Mouse (Mus musculus) thymus, postnatal 0 days (tissue): ENCODE results near the gene Larp7. TPM values are rescaled to one million over a fixed set of nuclear protein-coding genes. Genes with fewer than 3 reads are reported as not detected.
A peak's percentile ranks its signal among the peaks of the same experiment; 100 is the strongest.

Experiments used
- DNase-seq: peaks from one replicate; pipeline ENCODE4 v3.0.0-alpha.2; 2015; ENCODE audit warnings: low spot score
- microRNA counts: library from miRNA; unstranded; fragments of <30 nt; microRNA quantifications from one replicate; lab custom pipeline; 2015
- microRNA-seq: library from miRNA; unstranded; fragments of <30 nt; microRNA quantifications from one replicate; pipeline ENCODE4, GENCODE M21; 2016; ENCODE audit warnings: borderline number of aligned reads
- polyA plus RNA-seq: library from polyadenylated mRNA; unstranded; fragments of >200 nt; fragmentation: Nextera tagmentation; extraction: Ambion mirVana; gene quantifications from 2 replicates; pipeline ENCODE4 v1.2.1, GENCODE M21; 2015

Gene Larp7
- polyA plus RNA-seq, 1 experiment from 2014 or later = 58.7 TPM

GRCm38 (mm10) chr3:127512794-127513335 lies 40.3 kb downstream of the Larp7 start:
- no peak for DNase-seq

DNA sequence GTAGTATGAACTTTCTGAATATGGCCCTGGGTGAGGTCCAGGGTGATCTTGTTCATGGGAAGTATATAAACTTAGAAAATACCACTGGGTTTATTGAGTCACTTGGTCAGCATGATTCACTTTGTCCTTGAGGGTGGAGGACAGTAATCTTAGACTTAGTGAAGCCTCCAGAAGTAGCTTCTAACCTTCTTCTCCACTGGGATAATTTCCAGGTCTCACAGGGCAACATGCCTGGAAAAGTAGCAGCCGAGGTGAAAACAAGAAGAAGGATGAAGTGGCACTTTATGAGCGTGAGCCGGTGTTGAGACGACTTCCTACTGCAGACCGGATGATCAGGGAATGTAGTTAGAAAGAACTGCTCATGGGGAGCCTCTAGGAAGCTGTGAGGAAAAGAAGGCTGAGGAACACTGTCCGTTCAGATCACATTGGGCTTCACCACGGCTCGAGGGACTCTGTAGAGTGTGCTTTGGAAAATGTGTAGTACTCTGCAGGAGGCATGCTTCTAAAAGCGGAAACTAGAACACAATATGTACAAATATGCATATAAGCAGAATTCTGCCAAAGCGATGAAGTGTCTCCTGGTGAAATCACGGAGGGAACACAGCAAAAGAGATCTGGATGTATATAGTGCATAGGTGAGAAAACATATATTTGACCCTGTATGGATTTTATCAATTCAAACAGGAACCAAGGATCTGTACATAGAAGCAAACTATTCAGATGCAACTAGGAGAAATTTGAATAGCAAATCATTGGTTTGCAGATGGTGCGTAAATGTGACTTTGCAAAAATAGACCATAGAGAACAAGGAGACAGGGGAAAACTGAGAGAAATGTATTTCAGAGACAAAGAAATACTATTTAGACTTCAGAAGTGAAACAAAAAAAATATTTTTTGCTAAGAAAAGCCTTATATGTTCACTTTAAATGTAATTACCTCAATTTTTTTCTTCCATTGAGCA lies 41.1 kb downstream of the Larp7 start:
- DNase-seq = no peak

DNA sequence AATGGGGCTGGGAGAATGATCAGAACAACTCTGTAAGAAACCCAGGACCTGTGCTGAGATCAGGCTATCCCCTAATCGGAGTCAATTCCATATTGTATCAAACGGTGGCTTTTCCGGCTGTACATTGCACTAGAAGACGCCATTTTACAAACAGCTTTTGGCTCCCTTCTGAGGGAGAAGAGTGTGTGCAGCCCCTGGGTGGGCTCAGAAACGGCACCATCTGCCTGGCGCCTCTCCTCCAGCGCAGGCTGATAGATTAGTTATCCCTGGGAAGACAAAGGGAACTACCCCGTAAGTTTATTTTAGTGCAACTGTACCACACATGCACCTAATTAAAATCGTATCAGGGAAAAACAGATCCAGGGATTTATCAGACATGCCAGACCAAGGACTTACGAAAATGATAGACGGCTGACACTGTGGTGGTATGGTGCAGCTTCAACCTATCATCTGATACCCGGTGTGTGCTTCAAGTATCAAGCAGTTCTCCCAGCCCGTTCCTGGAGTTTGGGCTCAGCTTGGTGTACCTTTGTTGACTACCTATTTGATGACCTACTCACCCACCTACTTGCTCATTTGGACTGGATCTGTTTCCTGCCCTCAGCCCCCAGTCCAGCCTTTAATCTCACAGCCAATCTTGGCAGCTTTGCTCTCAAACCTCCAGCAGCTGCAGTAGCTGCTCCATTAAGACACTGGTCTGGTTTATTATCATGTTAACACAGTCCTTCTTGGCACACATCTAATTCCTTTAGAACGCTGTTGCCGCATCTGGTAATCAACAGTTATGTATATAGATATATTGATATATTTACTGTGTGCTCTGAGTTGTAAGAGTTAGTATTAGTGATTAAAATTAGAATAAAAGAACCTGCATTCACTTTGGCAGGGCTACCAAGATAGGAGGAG lies 45.0 kb downstream of the Larp7 start:
- no peak for DNase-seq

GRCm38 (mm10) chr3:127498742-127499400 lies 54.3 kb downstream of the Larp7 start, which contains the start of gene Ank2:
TSS of gene Ank2 (minus strand) at chr3:127499350.
- DNase-seq = no peak

GRCm38 (mm10) chr3:127498197-127498741 lies 54.9 kb downstream of the Larp7 start:
- DNase-seq = no peak

GRCm38 (mm10) chr3:127492663-127493062 lies 60.5 kb downstream of the Larp7 start:
- no peak for DNase-seq

- no peak for DNase-seq
These were observed 65.8 kb downstream of the Larp7 start for GRCm38 (mm10) chr3:127487302-127487701.

MicroRNA genes within 50 kb of the gene (microRNA counts, 519-probe panel; counts per million panel counts)
- 473 counts per million, percentile 71 among the panel's probes with 10 or more counts for microRNA mmu-miR-302a (lab: Ali Mortazavi, UCI)
- microRNA mmu-miR-302b (lab: Ali Mortazavi, UCI) = 473 counts per million, percentile 71 among the panel's probes with 10 or more counts
- microRNA mmu-miR-302c (lab: Ali Mortazavi, UCI) = 473 counts per million, percentile 71 among the panel's probes with 10 or more counts
- 473 counts per million, percentile 71 among the panel's probes with 10 or more counts for microRNA mmu-miR-302d (lab: Ali Mortazavi, UCI)
- 473 counts per million, percentile 71 among the panel's probes with 10 or more counts for microRNA mmu-miR-367 (lab: Ali Mortazavi, UCI)

Small RNA genes within 50 kb of the gene (microRNA-seq; reads per million reads assigned to microRNA genes)
- gene Mir302a (5.4 reads per million, percentile 7 among the genes with 10 or more reads in this experiment), gene Mir302b (4.2 reads per million, percentile 3 among the genes with 10 or more reads in this experiment), gene Mir302c (1.2 reads per million), gene Mir302d (8.7 reads per million, percentile 15 among the genes with 10 or more reads in this experiment), gene Mir367 (not detected)

Other genes starting within 250 kb of the Larp7 start
- gene Ank2, start 54.0 kb downstream of the Larp7 start, polyA plus RNA-seq = 1.3 TPM in 2 replicates
- gene Zgrf1, start 140 bp upstream of the Larp7 start, polyA plus RNA-seq = 4.5 and 4.9 TPM in 2 replicates
- not detected in 2 replicates for gene Neurog2, start 79.8 kb upstream of the Larp7 start, polyA plus RNA-seq
- gene Alpk1, start 227.2 kb upstream of the Larp7 start, polyA plus RNA-seq = 0.58 and 0.83 TPM in 2 replicates
- gene Tifa, start 236.5 kb upstream of the Larp7 start, polyA plus RNA-seq = 10.9 and 11.6 TPM in 2 replicates